Mouse (Mus musculus): Measurements from ENCODE around the gene Olfr769. TPM values are rescaled to one million over a fixed set of nuclear protein-coding genes. Genes with fewer than 3 reads are reported as not detected.

Olfr769 gene
- polyA plus RNA-seq, 1 experiment from 2014 or later: not detected

Other genes with a start within 250 kb of the Olfr769 start
- 16.4 and 17.7 TPM in 2 replicates for gene Gdf11, start 226.1 kb downstream of the Olfr769 start, polyA plus RNA-seq (2014; fragmentation: Nextera tagmentation; extraction: Ambion mirVana)
- 192 and 208 TPM in 2 replicates for gene Cd63, start 216.9 kb downstream of the Olfr769 start, polyA plus RNA-seq (2014; fragmentation: Nextera tagmentation; extraction: Ambion mirVana)
- 10.7 and 11.2 TPM in 2 replicates for gene Rdh5, start 195.0 kb downstream of the Olfr769 start, polyA plus RNA-seq (2014; fragmentation: Nextera tagmentation; extraction: Ambion mirVana)
- 215 and 227 TPM in 2 replicates for gene Bloc1s1, start 193.8 kb downstream of the Olfr769 start, polyA plus RNA-seq (2014; fragmentation: Nextera tagmentation; extraction: Ambion mirVana)
- gene Itga7, start 184.0 kb downstream of the Olfr769 start, polyA plus RNA-seq (2014; fragmentation: Nextera tagmentation; extraction: Ambion mirVana): 4.2 and 4.5 TPM in 2 replicates
- not detected in 2 replicates for gene Mettl7b, start 156.9 kb downstream of the Olfr769 start, polyA plus RNA-seq (2014; fragmentation: Nextera tagmentation; extraction: Ambion mirVana)
- not detected in 2 replicates for gene Olfr9, start 128.4 kb downstream of the Olfr769 start, polyA plus RNA-seq (2014; fragmentation: Nextera tagmentation; extraction: Ambion mirVana)
- gene Olfr763, start 107.1 kb downstream of the Olfr769 start, polyA plus RNA-seq (2014; fragmentation: Nextera tagmentation; extraction: Ambion mirVana): not detected in 2 replicates
- gene Olfr764-ps1, start 78.0 kb downstream of the Olfr769 start, polyA plus RNA-seq (2014; fragmentation: Nextera tagmentation; extraction: Ambion mirVana): not detected in 2 replicates
- gene Olfr765, start 67.9 kb downstream of the Olfr769 start, polyA plus RNA-seq (2014; fragmentation: Nextera tagmentation; extraction: Ambion mirVana): not detected in 2 replicates
- not detected in 2 replicates for gene Olfr766-ps1, start 48.9 kb downstream of the Olfr769 start, polyA plus RNA-seq (2014; fragmentation: Nextera tagmentation; extraction: Ambion mirVana)
- not detected in 2 replicates for gene Olfr767, start 35.0 kb downstream of the Olfr769 start, polyA plus RNA-seq (2014; fragmentation: Nextera tagmentation; extraction: Ambion mirVana)
- gene Olfr768, start 18.5 kb downstream of the Olfr769 start, polyA plus RNA-seq (2014; fragmentation: Nextera tagmentation; extraction: Ambion mirVana): not detected in 2 replicates
- not detected in 2 replicates for gene Olfr770, start 21.1 kb upstream of the Olfr769 start, polyA plus RNA-seq (2014; fragmentation: Nextera tagmentation; extraction: Ambion mirVana)
- not detected in 2 replicates for gene Olfr771, start 46.9 kb upstream of the Olfr769 start, polyA plus RNA-seq (2014; fragmentation: Nextera tagmentation; extraction: Ambion mirVana)
- gene Olfr772, start 60.1 kb upstream of the Olfr769 start, polyA plus RNA-seq (2014; fragmentation: Nextera tagmentation; extraction: Ambion mirVana): not detected in 2 replicates
- gene Olfr773, start 69.6 kb upstream of the Olfr769 start, polyA plus RNA-seq (2014; fragmentation: Nextera tagmentation; extraction: Ambion mirVana): not detected in 2 replicates
- not detected in 2 replicates for gene Olfr774, start 118.3 kb upstream of the Olfr769 start, polyA plus RNA-seq (2014; fragmentation: Nextera tagmentation; extraction: Ambion mirVana)
- not detected in 2 replicates for gene Olfr775, start 130.6 kb upstream of the Olfr769 start, polyA plus RNA-seq (2014; fragmentation: Nextera tagmentation; extraction: Ambion mirVana)
- not detected in 2 replicates for gene Olfr776, start 141.3 kb upstream of the Olfr769 start, polyA plus RNA-seq (2014; fragmentation: Nextera tagmentation; extraction: Ambion mirVana)
- gene Olfr777, start 153.6 kb upstream of the Olfr769 start, polyA plus RNA-seq (2014; fragmentation: Nextera tagmentation; extraction: Ambion mirVana): not detected in 2 replicates
- not detected in 2 replicates for gene Olfr780, start 200.3 kb upstream of the Olfr769 start, polyA plus RNA-seq (2014; fragmentation: Nextera tagmentation; extraction: Ambion mirVana)
- not detected in 2 replicates for gene Olfr781, start 211.0 kb upstream of the Olfr769 start, polyA plus RNA-seq (2014; fragmentation: Nextera tagmentation; extraction: Ambion mirVana)
- gene Olfr782, start 231.0 kb upstream of the Olfr769 start, polyA plus RNA-seq (2014; fragmentation: Nextera tagmentation; extraction: Ambion mirVana): not detected in 2 replicates

All from neural tube, embryonic 11.5 days (tissue).